25 mouse cellular contexts compared by ENCODE assay signal in the genomic region with DNA sequence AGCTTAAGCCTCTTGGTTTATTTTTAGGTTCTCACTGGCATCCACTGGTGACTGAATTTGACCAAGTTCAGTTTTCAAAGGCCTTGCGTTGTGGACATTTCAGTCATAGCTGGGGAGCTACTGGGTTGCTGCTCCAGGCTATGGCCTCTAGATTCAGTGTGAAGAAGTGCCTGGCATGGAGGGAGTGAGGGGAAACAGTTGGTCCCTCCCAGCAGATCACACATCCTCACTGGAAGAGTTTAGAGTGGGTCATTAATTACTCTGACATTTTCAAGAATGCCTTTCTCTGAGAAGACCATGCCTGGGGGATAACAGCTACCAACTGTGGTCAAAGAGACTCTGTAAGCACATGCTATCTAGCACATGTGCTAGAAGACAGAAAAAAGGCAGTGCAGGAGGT.
A peak's percentile ranks its signal among the peaks of the same experiment; 100 is the strongest.
DNase-seq lines count a peak whose midpoint lies in the region; ATAC-seq and TF ChIP-seq lines count a peak whose summit lies in the region.
"Had no signal": no experiment of that assay in that cellular context is flagged by ENCODE, and none has a peak within 500 bp of the region (broad histone marks: within the 10 kb centered on the region; RNA-seq: fewer than 3 reads in every experiment).

No protein-coding gene starts in this region.

- peaks cover 13 to 26% of the 10 kb centered on the region in 2 experiments for H3K4me1 ChIP-seq in heart, embryonic 14.5 days (ENCODE audit: control insufficient read depth in 2 of 2, insufficient read depth in 2 of 2, low read length in 2 of 2)
- H3K4me1 ChIP-seq in heart, adult 2 months (ENCODE audit: control insufficient read depth, insufficient read depth, low read length): peaks cover 5% of the 10 kb centered on the region
- peaks cover 37% of the 10 kb centered on the region for H3K4me1 ChIP-seq in lung, embryonic 16.5 days (replicated peaks; ENCODE audit: control insufficient read depth, insufficient read depth, low read length)
- H3K4me1 ChIP-seq: liver, embryonic 15.5 days had no signal

- no peaks in the 10 kb centered on the region for H3K36me3 ChIP-seq in heart, embryonic 14.5 days (ENCODE audit: control insufficient read depth, insufficient read depth, low read length)
- no peaks in the 10 kb centered on the region; the same call in 1 of the 2 replicates for H3K36me3 ChIP-seq in heart, adult 2 months (ENCODE audit: control insufficient read depth, insufficient read depth, low read length)
- H3K36me3 ChIP-seq in lung, embryonic 16.5 days (ENCODE audit: control insufficient read depth, insufficient read depth, low read length): no peaks in the 10 kb centered on the region
- H3K36me3 ChIP-seq: hindbrain, embryonic 15.5 days; liver, embryonic 15.5 days; lung, embryonic 15.5 days; midbrain, embryonic 10.5 days had no signal

- no peak overlapping the region for H3K4me3 ChIP-seq in heart, embryonic 14.5 days (ENCODE audit: control insufficient read depth in 1 of 2, insufficient read depth in 1 of 2, low read depth in 1 of 2, low read length in 2 of 2)
- H3K4me3 ChIP-seq in heart, adult 2 months: no peak overlapping the region
- H3K4me3 ChIP-seq in lung, embryonic 16.5 days (ENCODE audit: low read length): no peak overlapping the region
- H3K4me3 ChIP-seq: forebrain, embryonic 13.5 days; gastrocnemius, adult 2 months; hindbrain, embryonic 15.5 days; liver, embryonic 15.5 days; lung, embryonic 15.5 days; midbrain, embryonic 10.5 days had no signal

- H3K27me3 ChIP-seq in heart, embryonic 14.5 days (ENCODE audit: control insufficient read depth, insufficient read depth, low read length): no peaks in the 10 kb centered on the region
- H3K27me3 ChIP-seq in heart, adult 2 months (ENCODE audit: control insufficient read depth, insufficient read depth, low read length): no peaks in the 10 kb centered on the region
- H3K27me3 ChIP-seq in lung, embryonic 16.5 days (ENCODE audit: control insufficient read depth, insufficient read depth, low read depth, low read length): no peaks in the 10 kb centered on the region
- H3K27me3 ChIP-seq: forebrain, embryonic 13.5 days; hindbrain, embryonic 15.5 days; liver, embryonic 15.5 days; lung, embryonic 15.5 days had no signal

- no peak for ATAC-seq in heart, embryonic 14.5 days (ENCODE audit: insufficient number of reproducible peaks, insufficient read depth, low FRiP score, low read depth)
- no peak for ATAC-seq in lung, embryonic 16.5 days (ENCODE audit: low read depth)
- ATAC-seq in cerebellum, adult (ENCODE audit: insufficient number of reproducible peaks, low FRiP score, low TSS enrichment): no peak
- ATAC-seq: forebrain, embryonic 13.5 days had no signal

- no peak for TF ChIP-seq EP300 in heart, adult 2 months (IDR thresholded peaks at IDR 0.05; ENCODE audit: insufficient read depth, low read depth, low read length)

- TF ChIP-seq POLR2A in heart, adult 2 months (IDR thresholded peaks at IDR 0.05; ENCODE audit: insufficient read depth, low read depth, low read length): no peak

- H3K9me3 ChIP-seq in heart, embryonic 14.5 days (ENCODE audit: control insufficient read depth, low read length): no peaks in the 10 kb centered on the region
- no peaks in the 10 kb centered on the region for H3K9me3 ChIP-seq in lung, embryonic 16.5 days (ENCODE audit: control insufficient read depth, low read length)
- H3K9me3 ChIP-seq: forebrain, embryonic 13.5 days; hindbrain, embryonic 15.5 days; liver, embryonic 15.5 days; lung, embryonic 15.5 days; midbrain, embryonic 10.5 days had no signal

- H3K4me2 ChIP-seq in heart, embryonic 14.5 days (ENCODE audit: low read length): no peak overlapping the region
- H3K4me2 ChIP-seq in lung, embryonic 16.5 days (ENCODE audit: low read depth, low read length): no peak overlapping the region
- H3K4me2 ChIP-seq: forebrain, embryonic 13.5 days; hindbrain, embryonic 15.5 days; liver, embryonic 15.5 days; lung, embryonic 15.5 days had no signal

- no peak for TF ChIP-seq CTCF in heart, adult 2 months (IDR thresholded peaks at IDR 0.05)

- H3K9ac ChIP-seq in heart, embryonic 14.5 days (ENCODE audit: low read length): no peak overlapping the region
- no peak overlapping the region for H3K9ac ChIP-seq in heart, adult 2 months (ENCODE audit: low read depth, low read length)
- H3K9ac ChIP-seq in lung, embryonic 16.5 days (ENCODE audit: low read length): no peak overlapping the region
- H3K9ac ChIP-seq: forebrain, embryonic 13.5 days; hindbrain, embryonic 15.5 days; liver, embryonic 15.5 days; lung, embryonic 15.5 days had no signal

- no peaks in the 10 kb centered on the region for H3K79me2 ChIP-seq in heart, adult 2 months (replicated peaks; ENCODE audit: control insufficient read depth, insufficient read depth, low read length)

- H3K27ac ChIP-seq in heart, embryonic 14.5 days (replicated peaks in 1 of 2; ENCODE audit: control insufficient read depth in 1 of 2, insufficient read depth in 1 of 2, low read depth in 2 of 2, low read length in 2 of 2): peak overlapping the region; percentile 15 to 63; a peak in 3 of 4 replicates
- H3K27ac ChIP-seq in heart, adult 2 months: no peak overlapping the region
- H3K27ac ChIP-seq in lung, embryonic 16.5 days (ENCODE audit: low read length): 0 out of 2 replicates have a peak overlapping the region, but pooled peaks have one; percentile 28
- H3K27ac ChIP-seq: forebrain, embryonic 13.5 days; gastrocnemius, adult 2 months; hindbrain, embryonic 15.5 days; liver, embryonic 15.5 days; lung, embryonic 15.5 days; macrophage; midbrain, embryonic 10.5 days; stomach, postnatal 0 days had no signal

- WGBS in heart, embryonic 14.5 days: 15% methylated on average over 1 of the region's 1 CpGs
- WGBS in heart, adult 2 months: 24% methylated on average over 1 of the region's 1 CpGs
- WGBS in lung, embryonic 16.5 days: 37% methylated on average over 1 of the region's 1 CpGs

- intact Hi-C loops in heart, adult 2 months (cut with DNase I): no loop called here

- peak; percentile 6 for DNase-seq in adrenal gland, adult 2 months
- no peak for DNase-seq in adrenal gland, postnatal 4 days (ENCODE audit: low spot score in 2 of 2)
- no peak for DNase-seq in heart, adult 2 months
- no peak for DNase-seq in lung, postnatal 4 days
- DNase-seq in neural tube, embryonic 10.5 days (ENCODE audit: extremely low spot score, low spot score): no peak
- DNase-seq: cerebellum, adult 11-12 months; cerebellum, postnatal 10 days; gastrocnemius, adult 2 months; heart, postnatal 36 days; kidney, adult 8-10 months; left cerebral cortex, postnatal 4 days; liver; right cerebral cortex, postnatal 14 days; thymus, adult 2 months; thymus, postnatal 4 days had no signal
